Mouse (Mus musculus): ENCODE data around the gene Barhl1. TPM values are rescaled to one million over a fixed set of nuclear protein-coding genes. Genes with fewer than 3 reads are reported as not detected.

The Barhl1 gene
- polyA plus RNA-seq, 1 experiment from 2014 or later = not detected

- Histone ChIP-seq H3K36me3 (replicated peaks; ENCODE audit: insufficient read depth, low read length) (no peaks in the 10 kb centered on the region), H3K4me3 (ENCODE audit: low read depth, low read length) (no peak overlapping the region), H3K27ac (ENCODE audit: low read depth) (no peak overlapping the region), H3K4me1 (ENCODE audit: insufficient read depth) (no peaks in the 10 kb centered on the region), H3K9ac (replicated peaks) (no peak overlapping the region), H3K27me3 (ENCODE audit: insufficient read depth, low read length) (no peaks in the 10 kb centered on the region), H3K4me2 (ENCODE audit: low read depth, low read length) (no peak overlapping the region), H3K9me3 (ENCODE audit: low read length) (no peaks in the 10 kb centered on the region)
- no peak for ATAC-seq
- no peak for DNase-seq
- 72% methylated on average over 3 of the region's 3 CpGs for WGBS (ENCODE audit: insufficient replicate concordance)
- no peak for TF ChIP-seq CTCF (IDR thresholded peaks at IDR 0.05; ENCODE audit: low read depth)
- TF ChIP-seq EP300 (IDR thresholded peaks at IDR 0.05; ENCODE audit: low read depth) = no peak
Observed at GRCm38 (mm10) chr2:28946312-28946711, 29.8 kb upstream of the Barhl1 start.

GRCm38 (mm10) chr2:28945388-28945787 is 28.9 kb upstream of the Barhl1 start:
- Histone ChIP-seq H3K4me2 (ENCODE audit: low read depth, low read length) (no peak overlapping the region), H3K27me3 (ENCODE audit: insufficient read depth, low read length) (no peaks in the 10 kb centered on the region), H3K27ac (ENCODE audit: low read depth) (no peak overlapping the region), H3K36me3 (replicated peaks; ENCODE audit: insufficient read depth, low read length) (no peaks in the 10 kb centered on the region), H3K4me3 (ENCODE audit: low read depth, low read length) (no peak overlapping the region), H3K4me1 (ENCODE audit: insufficient read depth) (no peaks in the 10 kb centered on the region), H3K9me3 (ENCODE audit: low read length) (no peaks in the 10 kb centered on the region), H3K9ac (replicated peaks) (no peak overlapping the region)
- 57% methylated on average over 6 of the region's 6 CpGs for WGBS (ENCODE audit: insufficient replicate concordance)
- TF ChIP-seq EP300 (IDR thresholded peaks at IDR 0.05; ENCODE audit: low read depth) (no peak), CTCF (IDR thresholded peaks at IDR 0.05; ENCODE audit: low read depth) (no peak)
- ATAC-seq = no peak
- no peak for DNase-seq

DNA sequence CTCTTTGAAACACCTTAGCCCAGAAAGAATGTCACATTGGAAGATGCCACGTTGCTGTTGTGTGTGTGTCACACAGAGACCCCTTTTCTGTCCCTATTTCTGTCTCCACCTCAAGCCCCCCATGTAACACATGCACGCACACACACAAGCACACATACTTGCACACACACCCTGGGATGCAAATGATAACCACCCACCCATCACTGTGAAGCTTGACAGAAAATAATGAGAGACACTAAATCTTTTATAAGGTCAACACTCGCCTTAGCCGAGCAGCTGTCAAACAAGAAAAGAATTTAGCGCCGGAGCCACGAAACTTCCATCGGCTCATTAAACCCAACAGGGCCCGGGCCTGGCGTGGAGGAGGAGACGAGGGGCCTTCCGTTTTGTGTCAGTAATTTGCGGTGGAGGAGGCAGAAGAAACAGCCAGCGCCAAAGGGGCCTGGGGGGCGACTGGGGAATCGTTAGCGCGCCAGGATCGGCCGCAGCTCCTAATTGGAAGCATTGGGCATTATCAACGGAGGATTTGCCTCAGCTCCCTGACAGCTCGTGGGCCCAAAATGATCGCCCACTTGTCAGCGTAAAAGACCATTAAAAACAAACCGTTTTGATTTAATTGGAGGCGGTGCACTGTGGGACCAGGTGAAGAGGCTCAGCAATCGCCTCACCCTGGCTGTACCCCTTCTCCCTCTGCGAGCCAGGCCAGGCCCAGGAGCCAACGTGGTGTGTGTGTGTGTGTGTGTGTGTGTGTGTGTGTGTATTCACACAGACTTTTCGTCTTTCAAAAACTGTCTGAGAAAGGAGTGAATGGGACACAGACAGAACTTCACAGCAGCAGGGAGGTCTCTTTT is 27.4 kb upstream of the Barhl1 start:
- no peak overlapping the region for H3K9ac ChIP-seq (replicated peaks)
- no peaks in the 10 kb centered on the region for H3K9me3 ChIP-seq (ENCODE audit: low read length)
- WGBS (ENCODE audit: insufficient replicate concordance) = 67% methylated on average over 30 of the region's 30 CpGs
- H3K4me3 ChIP-seq (ENCODE audit: low read depth, low read length) = no peak overlapping the region
- H3K27me3 ChIP-seq (ENCODE audit: insufficient read depth, low read length) = no peaks in the 10 kb centered on the region
- no peak for ATAC-seq
- no peaks in the 10 kb centered on the region for H3K4me1 ChIP-seq (ENCODE audit: insufficient read depth)
- TF ChIP-seq EP300 (IDR thresholded peaks at IDR 0.05; ENCODE audit: low read depth) (no peak), CTCF (IDR thresholded peaks at IDR 0.05; ENCODE audit: low read depth) (no peak)
- no peak overlapping the region for H3K27ac ChIP-seq (ENCODE audit: low read depth)
- no peak overlapping the region for H3K4me2 ChIP-seq (ENCODE audit: low read depth, low read length)
- no peaks in the 10 kb centered on the region for H3K36me3 ChIP-seq (replicated peaks; ENCODE audit: insufficient read depth, low read length)
- no peak for DNase-seq

DNA sequence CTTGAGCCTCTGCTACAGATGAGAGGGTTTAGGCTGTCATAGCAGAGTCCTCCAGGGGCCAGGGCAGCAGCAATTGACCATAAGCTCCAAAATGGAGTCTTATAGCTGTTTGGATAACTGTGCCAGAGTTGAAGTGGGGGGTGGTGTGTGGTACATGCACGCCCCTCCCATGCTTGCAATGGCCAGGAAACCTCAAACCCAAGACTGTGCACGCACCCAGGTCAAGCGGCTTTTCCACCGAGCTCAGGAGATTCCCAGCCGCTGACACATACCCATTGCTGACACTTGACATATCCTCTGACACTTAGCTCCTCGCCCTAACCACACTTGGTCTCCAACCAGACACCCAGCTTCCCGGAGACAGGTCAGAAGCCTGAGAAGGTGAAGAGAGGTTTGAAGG is 22.5 kb upstream of the Barhl1 start:
- H3K27ac ChIP-seq (ENCODE audit: low read depth) = no peak overlapping the region
- ATAC-seq (no peak), DNase-seq (no peak)
- TF ChIP-seq CTCF (IDR thresholded peaks at IDR 0.05; ENCODE audit: low read depth) = no peak
- no peak for TF ChIP-seq EP300 (IDR thresholded peaks at IDR 0.05; ENCODE audit: low read depth)
- H3K4me3 ChIP-seq (ENCODE audit: low read depth, low read length) = no peak overlapping the region
- no peak overlapping the region for H3K9ac ChIP-seq (replicated peaks)
- H3K27me3 ChIP-seq (ENCODE audit: insufficient read depth, low read length) = no peaks in the 10 kb centered on the region
- no peaks in the 10 kb centered on the region for H3K9me3 ChIP-seq (ENCODE audit: low read length)
- H3K36me3 ChIP-seq (replicated peaks; ENCODE audit: insufficient read depth, low read length) = no peaks in the 10 kb centered on the region
- H3K4me2 ChIP-seq (ENCODE audit: low read depth, low read length) = no peak overlapping the region
- WGBS (ENCODE audit: insufficient replicate concordance) = 50% methylated on average over 7 of the region's 7 CpGs
- no peaks in the 10 kb centered on the region for H3K4me1 ChIP-seq (ENCODE audit: insufficient read depth)

GRCm38 (mm10) chr2:28930571-28930970 is 14.1 kb upstream of the Barhl1 start:
- ATAC-seq (no peak), DNase-seq (no peak)
- TF ChIP-seq EP300 (IDR thresholded peaks at IDR 0.05; ENCODE audit: low read depth) (no peak), CTCF (IDR thresholded peaks at IDR 0.05; ENCODE audit: low read depth) (peak; percentile 43)
- Histone ChIP-seq H3K4me2 (ENCODE audit: low read depth, low read length) (no peak overlapping the region), H3K27me3 (ENCODE audit: insufficient read depth, low read length) (no peaks in the 10 kb centered on the region), H3K4me1 (ENCODE audit: insufficient read depth) (no peaks in the 10 kb centered on the region), H3K36me3 (replicated peaks; ENCODE audit: insufficient read depth, low read length) (no peaks in the 10 kb centered on the region), H3K4me3 (ENCODE audit: low read depth, low read length) (no peak overlapping the region), H3K27ac (ENCODE audit: low read depth) (no peak overlapping the region), H3K9ac (replicated peaks) (no peak overlapping the region), H3K9me3 (ENCODE audit: low read length) (no peaks in the 10 kb centered on the region)
- WGBS (ENCODE audit: insufficient replicate concordance) = 89% methylated on average over 3 of the region's 3 CpGs

DNA sequence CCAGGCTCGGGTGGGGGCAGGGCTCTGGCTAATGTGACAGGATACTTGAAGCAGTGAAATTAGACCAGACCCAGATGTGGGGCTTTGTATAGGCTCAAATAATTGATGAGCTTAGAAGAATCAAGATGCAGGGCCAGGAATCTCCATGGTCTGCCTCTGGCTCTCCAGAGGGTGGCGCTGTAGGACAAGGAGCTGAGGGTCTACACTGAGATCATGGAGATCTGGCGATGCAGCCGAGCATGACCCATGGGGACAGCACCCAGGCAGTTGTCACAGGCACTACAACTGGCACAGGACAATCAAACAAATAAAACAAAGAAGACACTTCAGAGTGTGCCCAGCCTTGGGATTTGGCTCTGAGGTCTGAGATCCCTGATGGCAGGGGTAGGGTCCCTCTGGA is 7.4 kb upstream of the Barhl1 start:
- peak; percentile 35; the same call in 1 of the 2 replicates for ATAC-seq
- Histone ChIP-seq H3K4me2 (ENCODE audit: low read depth, low read length) (no peak overlapping the region), H3K9ac (replicated peaks) (no peak overlapping the region), H3K27me3 (ENCODE audit: insufficient read depth, low read length) (peaks cover 17% of the 10 kb centered on the region), H3K4me1 (ENCODE audit: insufficient read depth) (no peaks in the 10 kb centered on the region), H3K27ac (ENCODE audit: low read depth) (no peak overlapping the region), H3K4me3 (ENCODE audit: low read depth, low read length) (no peak overlapping the region), H3K36me3 (replicated peaks; ENCODE audit: insufficient read depth, low read length) (no peaks in the 10 kb centered on the region), H3K9me3 (ENCODE audit: low read length) (no peaks in the 10 kb centered on the region)
- no peak for TF ChIP-seq EP300 (IDR thresholded peaks at IDR 0.05; ENCODE audit: low read depth)
- TF ChIP-seq CTCF (IDR thresholded peaks at IDR 0.05; ENCODE audit: low read depth) = peak; percentile 91
- peak; percentile 81 for DNase-seq
- 3% methylated on average over 4 of the region's 4 CpGs for WGBS (ENCODE audit: insufficient replicate concordance)
